Mouse (Mus musculus) adipose tissue, adult 10 weeks (tissue): ENCODE data around the gene Drap1. TPM values are rescaled to one million over a fixed set of nuclear protein-coding genes. Genes with fewer than 3 reads are reported as not detected.

Source experiments
- polyA plus RNA-seq: library from polyadenylated mRNA; stranded (reverse); fragments of 350-450 nt; fragmentation: Illumina TruSeq; extraction: RNeasy Lipid Tissue Mini Kit (QIAGEN cat#74804); gene quantifications from one replicate; pipeline ENCODE4 v1.2.3, GENCODE M21; 2014; ENCODE audit warnings: low read depth, low replicate concordance

The Drap1 gene
- polyA plus RNA-seq = 252 TPM

GRCm38 (mm10) chr19:5424782-5425741, at the start of gene Drap1, which contains the start of gene AI837181:
Drap1 (minus strand) TSS chr19:5424979.
AI837181 (plus strand) TSS chr19:5425144.

GRCm38 (mm10) chr19:5473720-5474119, 48.9 kb upstream of the Drap1 start, which contains the start of gene Efemp2:
Efemp2 (plus strand) TSS chr19:5473954.

GRCm38 (mm10) chr19:5468374-5468773, 43.6 kb upstream of the Drap1 start, which contains the start of gene Ctsw:
Ctsw (minus strand) TSS chr19:5468507.

DNA sequence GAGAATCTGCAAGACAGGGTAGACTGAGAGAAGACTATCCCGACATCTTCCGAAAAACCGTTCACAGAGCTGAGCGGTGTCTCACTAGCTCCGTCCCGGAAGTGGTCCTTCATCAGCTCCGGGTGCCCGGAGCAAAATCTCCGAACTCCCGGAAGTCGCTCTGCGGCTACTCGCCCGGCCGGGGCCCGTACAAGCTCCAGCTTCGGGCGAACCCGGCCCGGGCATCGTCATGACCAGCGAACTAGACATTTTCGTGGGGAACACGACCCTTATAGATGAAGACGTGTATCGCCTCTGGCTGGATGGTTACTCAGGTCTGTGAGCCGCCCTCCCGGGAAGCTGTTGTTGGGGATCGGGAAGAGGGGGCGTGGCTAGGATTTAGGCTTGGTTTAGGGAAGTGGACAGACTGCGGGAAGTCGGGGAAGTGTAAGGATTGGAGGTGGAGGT, 35.7 kb upstream of the Drap1 start, which contains the start of gene Fibp:
Gene Fibp, plus strand, starts transcription at position 151 of the 447 bp plus-strand sequence.

DNA sequence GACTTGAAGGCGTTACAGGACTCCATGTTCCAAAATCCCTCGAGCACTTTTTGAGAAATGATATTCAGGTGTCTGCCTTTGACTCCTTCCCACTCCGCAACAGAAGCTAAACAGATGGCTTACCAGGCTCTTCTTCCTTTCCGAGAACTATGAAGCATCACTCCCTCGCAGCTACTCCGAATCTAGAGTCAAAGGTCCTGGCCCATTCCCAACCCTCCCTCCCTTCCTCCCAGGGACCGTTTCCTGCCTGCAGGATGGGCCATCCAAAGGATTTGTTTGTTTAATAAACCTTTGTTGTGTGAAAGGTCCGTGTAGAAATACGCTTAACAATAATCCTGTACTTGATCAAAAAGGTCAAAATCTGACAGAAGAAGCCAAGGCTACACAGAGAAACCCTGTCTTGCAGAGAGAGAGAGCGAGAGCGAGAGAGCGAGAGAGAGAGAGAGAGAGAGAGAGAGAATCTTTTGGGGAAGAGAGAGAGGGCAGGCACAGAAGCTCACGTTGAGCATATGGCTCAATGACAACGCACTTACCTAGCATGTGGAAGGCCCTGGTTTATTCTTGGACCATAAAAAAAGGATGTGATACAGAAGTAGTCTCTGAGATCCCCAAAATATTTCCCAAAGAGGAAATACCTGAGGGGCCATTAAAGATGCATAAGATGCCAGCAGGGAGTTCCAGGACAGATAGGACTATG, 33.1 kb upstream of the Drap1 start, which contains the start of gene Ccdc85b:
Gene Ccdc85b, minus strand, starts transcription at position 149 of the 697 bp plus-strand sequence.

DNA sequence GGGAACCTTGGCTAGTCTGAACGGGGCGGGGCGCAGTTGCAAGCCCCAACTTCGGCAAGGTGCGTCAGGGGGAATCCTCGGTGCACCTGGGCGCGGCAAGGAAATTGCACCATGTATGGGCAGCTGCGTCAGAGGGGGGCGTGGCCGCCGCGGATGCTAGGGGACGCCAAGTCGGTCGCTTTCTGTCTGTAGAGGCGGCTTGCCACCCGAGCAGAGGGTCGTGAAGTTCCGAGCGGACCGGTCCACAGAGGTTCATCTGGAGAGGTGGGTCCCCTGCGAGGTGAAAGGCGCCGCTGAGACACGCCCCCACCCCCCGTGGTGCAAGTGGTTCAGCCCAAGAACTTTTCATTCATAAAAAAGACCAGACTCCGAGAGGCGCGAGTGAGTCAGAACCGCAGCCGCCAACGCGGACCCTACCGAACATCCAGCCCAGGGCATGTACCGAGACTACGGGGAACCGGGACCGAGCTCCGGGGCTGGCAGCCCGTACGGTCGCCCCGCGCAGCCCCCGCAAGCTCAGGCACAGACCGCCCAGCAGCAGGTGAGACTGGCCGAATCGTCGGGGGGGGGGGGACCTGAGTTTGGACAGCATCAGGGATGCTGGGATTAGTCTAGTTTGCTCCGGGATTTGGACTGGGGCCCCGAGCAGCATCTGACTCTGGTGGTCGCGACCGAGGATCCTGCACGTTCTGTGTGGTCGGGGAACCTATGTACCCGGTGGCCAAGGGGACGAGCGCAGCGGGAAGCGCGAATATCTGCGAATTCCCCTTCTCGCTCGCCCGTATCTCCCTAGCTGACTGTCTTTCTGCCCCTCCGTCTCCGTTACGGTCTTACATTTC, 23.0 kb upstream of the Drap1 start, which contains the start of gene Fosl1:
Gene Fosl1, plus strand, starts transcription at position 33 of the 839 bp plus-strand sequence.

GRCm38 (mm10) chr19:5402293-5402692, 22.5 kb downstream of the Drap1 start, which contains the start of gene Tsga10ip:
Tsga10ip (minus strand) TSS chr19:5402526.

GRCm38 (mm10) chr19:5388588-5389242, 36.1 kb downstream of the Drap1 start, which contains the start of gene Sart1:
Sart1 (minus strand) TSS chr19:5388703.

Other genes with a start within 250 kb of the Drap1 start
- 21.5 TPM for gene Pacs1, start 151.9 kb downstream of the Drap1 start, polyA plus RNA-seq
- 105 TPM for gene Sf3b2, start 129.5 kb downstream of the Drap1 start, polyA plus RNA-seq
- gene Gal3st3, start 126.6 kb downstream of the Drap1 start, polyA plus RNA-seq = 0.60 TPM
- gene Catsper1, start 89.2 kb downstream of the Drap1 start, polyA plus RNA-seq = 2.0 TPM
- 11.8 TPM for gene Cst6, start 75.4 kb downstream of the Drap1 start, polyA plus RNA-seq
- 22.2 TPM for gene Eif1ad, start 58.2 kb downstream of the Drap1 start, polyA plus RNA-seq
- 85.8 TPM for gene Banf1, start 57.8 kb downstream of the Drap1 start, polyA plus RNA-seq
- 49.0 TPM for gene Sart1, start 36.3 kb downstream of the Drap1 start, polyA plus RNA-seq
- 4.2 TPM for gene Tsga10ip, start 22.5 kb downstream of the Drap1 start, polyA plus RNA-seq
- gene AI837181, start 165 bp upstream of the Drap1 start, polyA plus RNA-seq = 45.5 TPM
- 0.51 TPM for gene Fosl1, start 22.6 kb upstream of the Drap1 start, polyA plus RNA-seq
- 7.1 TPM for gene Ccdc85b, start 32.9 kb upstream of the Drap1 start, polyA plus RNA-seq
- gene Fibp, start 35.6 kb upstream of the Drap1 start, polyA plus RNA-seq = 53.3 TPM
- 1.5 TPM for gene Ctsw, start 43.5 kb upstream of the Drap1 start, polyA plus RNA-seq
- 41.4 TPM for gene Efemp2, start 49.0 kb upstream of the Drap1 start, polyA plus RNA-seq
- gene Mus81, start 63.4 kb upstream of the Drap1 start, polyA plus RNA-seq = 45.1 TPM
- 533 TPM for gene Cfl1, start 65.5 kb upstream of the Drap1 start, polyA plus RNA-seq
- 6.2 TPM for gene 1700020D05Rik, start 78.8 kb upstream of the Drap1 start, polyA plus RNA-seq
- 18.9 TPM for gene Snx32, start 85.6 kb upstream of the Drap1 start, polyA plus RNA-seq
- gene Ovol1, start 135.7 kb upstream of the Drap1 start, polyA plus RNA-seq = 2.1 TPM
- 5.9 TPM for gene Ap5b1, start 143.0 kb upstream of the Drap1 start, polyA plus RNA-seq
- 47.8 TPM for gene Rnaseh2c, start 176.9 kb upstream of the Drap1 start, polyA plus RNA-seq
- 43.1 TPM for gene Kat5, start 185.3 kb upstream of the Drap1 start, polyA plus RNA-seq
- gene Rela, start 212.5 kb upstream of the Drap1 start, polyA plus RNA-seq = 47.9 TPM
- 23.3 TPM for gene Sipa1, start 238.7 kb upstream of the Drap1 start, polyA plus RNA-seq